Mouse (Mus musculus): Measurements from ENCODE around the gene Bicc1.

The Bicc1 gene

GRCm38 (mm10) chr10:71058070-71058469 is 101.4 kb downstream of the Bicc1 start:
- no peak for DNase-seq (ENCODE audit: low read depth, low spot score)

- no peak for DNase-seq (ENCODE audit: low read depth, low spot score)
Measured at GRCm38 (mm10) chr10:71052748-71053147, 106.8 kb downstream of the Bicc1 start.

DNA sequence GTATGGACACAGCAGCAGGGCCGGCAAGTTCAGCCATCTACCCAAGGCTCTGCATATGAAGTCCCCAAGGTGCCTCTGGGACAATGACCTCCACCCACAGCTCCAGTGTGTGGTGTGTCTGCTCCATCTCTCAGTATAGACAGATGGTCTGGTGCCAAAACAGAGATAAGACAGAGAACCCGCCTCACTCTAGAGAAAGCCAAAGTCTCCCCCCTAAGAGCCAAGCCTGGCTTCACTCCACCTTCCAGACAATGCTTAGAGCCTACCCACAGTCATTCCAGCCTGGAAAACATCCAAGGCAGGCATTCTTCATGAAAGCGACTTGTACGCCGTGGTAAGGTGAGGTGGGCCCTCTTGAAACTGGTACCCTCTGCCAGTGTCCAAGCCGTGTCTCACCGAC is 107.3 kb downstream of the Bicc1 start:
- DNase-seq (ENCODE audit: low read depth, low spot score): no peak

DNA sequence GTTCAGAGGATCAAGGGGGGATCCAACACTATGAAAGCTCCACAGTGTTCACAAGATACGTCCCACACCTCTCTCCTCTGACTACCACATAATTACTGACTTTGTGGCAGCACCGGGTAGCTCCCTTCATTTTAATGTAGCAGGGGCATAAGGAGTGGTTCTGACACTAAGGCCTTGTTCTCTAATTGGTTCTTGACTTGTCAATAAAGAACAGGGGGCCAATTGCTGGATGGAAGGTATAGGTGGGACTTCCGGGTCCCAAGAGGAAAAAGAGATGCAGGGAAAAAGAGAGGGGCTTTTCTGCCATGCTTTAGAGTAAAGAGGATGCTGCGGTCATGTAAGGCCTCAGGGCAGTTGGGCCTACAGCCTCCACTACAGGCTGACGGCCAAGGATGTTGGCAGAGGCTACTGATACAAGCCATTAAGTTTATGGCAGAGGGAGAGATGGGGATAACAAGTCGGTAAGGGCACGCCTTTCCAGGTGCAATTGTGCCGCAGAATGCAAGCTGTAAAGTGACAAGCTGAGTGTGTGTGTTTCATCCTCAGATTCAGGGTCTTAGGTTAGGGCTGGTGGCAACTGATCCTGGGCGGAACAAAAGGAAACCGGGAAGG is 108.7 kb downstream of the Bicc1 start:
- no peak for DNase-seq (ENCODE audit: low read depth, low spot score)

DNA sequence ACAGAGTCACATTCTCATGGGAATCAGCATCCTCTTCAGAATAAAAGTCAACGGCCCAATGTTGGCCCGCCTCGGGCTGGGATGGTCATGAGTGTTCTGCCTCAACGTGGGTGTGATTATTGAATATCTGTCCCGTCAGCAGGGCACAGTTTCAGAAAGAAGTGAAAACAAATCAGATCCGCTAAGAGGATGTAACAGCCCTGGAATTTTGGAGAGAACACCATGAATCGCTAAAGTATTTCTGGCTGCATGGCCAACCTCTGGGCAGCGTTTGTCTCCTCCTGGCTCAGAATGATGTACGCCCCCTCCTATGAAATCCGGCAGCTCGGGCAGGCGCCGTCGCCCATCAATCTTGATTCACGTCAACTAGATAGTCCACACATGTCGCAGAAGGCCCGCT is 110.2 kb downstream of the Bicc1 start:
- DNase-seq (ENCODE audit: low read depth, low spot score): peak; percentile 16

- no peak for DNase-seq (ENCODE audit: low read depth, low spot score)
Measured at GRCm38 (mm10) chr10:71044410-71044809, 115.1 kb downstream of the Bicc1 start.

DNA sequence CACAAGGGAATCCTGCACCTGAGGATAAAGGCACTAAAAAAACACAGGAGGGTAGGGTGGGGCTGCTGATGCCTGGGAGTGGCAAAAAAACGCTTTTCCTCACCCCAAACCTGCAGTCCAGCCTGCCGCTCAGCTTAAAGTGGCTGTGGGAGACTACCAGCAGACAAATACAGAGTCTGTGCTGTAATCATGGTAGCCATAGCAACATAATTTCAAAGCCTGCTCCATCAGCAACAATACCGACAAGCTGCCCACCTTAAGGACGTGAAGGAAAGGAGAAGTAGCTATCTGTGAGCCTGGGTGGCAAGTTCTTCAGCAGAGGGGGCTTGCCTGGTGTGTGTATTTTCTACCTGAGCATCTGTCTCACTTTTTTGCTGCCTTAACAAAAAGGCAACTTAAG is 117.6 kb downstream of the Bicc1 start:
- DNase-seq (ENCODE audit: low read depth, low spot score): no peak

DNA sequence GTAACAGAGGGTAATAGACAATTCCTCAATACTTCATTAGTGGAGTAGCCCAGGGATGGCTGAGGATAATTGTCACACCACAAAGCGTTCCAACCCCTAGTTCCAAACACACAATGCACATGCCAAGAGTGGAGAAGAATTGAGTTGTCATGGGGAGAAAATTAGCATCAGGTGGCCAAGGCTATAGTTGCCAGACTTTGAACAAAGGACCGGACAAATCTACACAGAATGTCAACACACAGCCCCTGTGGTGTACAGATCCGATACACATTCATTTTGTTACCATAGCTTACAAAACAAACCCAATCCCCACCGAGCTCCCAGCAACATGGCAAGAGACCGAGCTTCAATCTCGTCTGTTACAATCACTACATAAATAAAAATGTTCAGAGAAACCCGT is 123.0 kb downstream of the Bicc1 start:
- DNase-seq (ENCODE audit: low read depth, low spot score): no peak

GRCm38 (mm10) chr10:71028996-71029395 is 130.5 kb downstream of the Bicc1 start:
- no peak for DNase-seq (ENCODE audit: low read depth, low spot score)

DNA sequence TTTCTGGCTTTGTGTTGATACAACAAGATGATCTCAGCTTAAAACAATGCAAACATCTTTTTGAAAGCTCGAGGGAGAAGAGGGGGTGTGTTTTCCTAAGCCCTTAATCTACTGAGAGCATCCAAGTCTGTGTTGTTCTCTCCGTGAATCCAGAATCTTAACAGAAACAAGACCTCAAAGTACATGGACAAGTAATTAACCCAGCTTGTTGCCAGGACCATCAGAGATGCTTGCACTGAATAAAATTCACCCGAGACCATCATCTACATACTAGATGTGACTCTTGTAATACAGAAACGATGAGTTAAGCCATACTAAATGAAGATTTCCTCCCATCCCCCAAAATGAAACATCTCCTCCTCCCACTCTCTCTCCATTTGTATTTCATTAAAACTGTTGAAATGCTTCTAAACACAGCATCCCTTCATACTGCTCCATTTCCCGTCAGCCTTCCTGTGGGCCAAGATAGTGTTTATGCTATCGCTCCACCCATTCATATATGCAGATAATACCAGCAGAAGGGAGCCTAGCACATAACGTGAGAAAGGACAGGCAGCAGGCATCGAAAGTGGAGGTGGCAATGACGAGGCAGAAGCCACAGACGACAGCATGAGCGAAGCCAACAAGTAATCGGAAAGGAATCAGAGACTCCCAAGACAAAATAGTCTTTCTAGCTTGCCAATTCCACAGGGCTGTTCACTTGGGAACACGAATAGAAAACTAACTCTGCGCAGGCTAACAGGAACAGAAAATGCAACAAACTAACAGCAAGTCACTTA is 131.2 kb downstream of the Bicc1 start:
- DNase-seq (ENCODE audit: low read depth, low spot score): no peak

GRCm38 (mm10) chr10:71025131-71025894 is 134.2 kb downstream of the Bicc1 start:
- no peak for DNase-seq (ENCODE audit: low read depth, low spot score)

DNA sequence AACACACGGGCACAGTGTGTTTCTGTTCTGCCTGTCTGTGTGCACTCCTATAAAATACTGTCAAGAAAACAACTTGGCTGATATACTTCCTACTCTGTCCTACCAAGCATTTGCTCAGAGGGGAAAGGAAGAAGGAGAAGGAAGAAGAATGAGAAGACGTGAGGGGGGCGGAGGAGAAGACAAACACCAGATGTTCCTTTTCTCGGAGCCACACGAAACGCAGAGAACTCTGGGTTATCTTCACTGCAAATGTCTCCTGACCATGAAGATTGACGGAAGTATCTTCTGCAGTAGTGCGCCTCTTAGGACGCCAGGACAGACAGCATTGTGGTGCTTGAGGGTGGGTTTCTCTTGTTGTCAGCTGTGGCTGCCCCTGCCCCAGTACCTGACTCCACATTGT is 134.8 kb downstream of the Bicc1 start:
- no peak for DNase-seq (ENCODE audit: low read depth, low spot score)

GRCm38 (mm10) chr10:71023471-71023870 is 136.0 kb downstream of the Bicc1 start:
- no peak for DNase-seq (ENCODE audit: low read depth, low spot score)

GRCm38 (mm10) chr10:71020459-71020858 is 139.0 kb downstream of the Bicc1 start:
- DNase-seq (ENCODE audit: low read depth, low spot score): no peak

GRCm38 (mm10) chr10:71019836-71020235 is 139.7 kb downstream of the Bicc1 start:
- no peak for DNase-seq (ENCODE audit: low read depth, low spot score)

DNA sequence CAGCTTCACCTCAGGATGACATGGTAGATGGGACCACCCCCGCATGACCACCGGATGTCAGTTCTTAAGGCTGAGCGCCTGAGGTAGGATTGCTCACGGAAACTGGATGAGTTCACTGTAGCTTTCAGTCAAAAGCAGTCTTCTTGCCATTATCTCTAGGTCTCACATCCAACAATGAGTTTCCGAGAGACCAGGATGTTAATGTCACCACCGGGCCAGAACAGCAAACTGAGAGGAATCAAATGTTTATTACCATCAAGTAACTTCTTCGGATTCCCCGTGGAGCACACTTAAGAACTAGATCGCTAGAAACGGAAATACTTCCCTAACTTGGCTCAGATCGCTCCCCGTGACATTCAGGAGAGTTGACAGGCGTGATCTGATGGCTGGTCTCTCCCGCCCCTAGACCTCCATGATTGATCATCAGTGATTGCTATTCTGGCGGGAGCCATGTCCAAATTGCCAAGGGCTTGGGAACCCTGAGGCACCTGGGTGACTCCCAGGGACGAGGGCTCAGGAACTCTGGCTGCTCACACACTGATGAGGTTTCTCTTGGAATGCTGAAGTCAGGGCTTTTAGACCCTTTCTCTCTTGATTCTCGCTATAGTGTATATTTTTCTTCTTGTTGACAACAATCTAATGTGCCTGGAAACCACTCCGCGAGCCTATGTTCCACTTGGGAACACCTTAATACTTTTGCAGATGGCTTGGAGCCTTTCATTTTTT is 149.6 kb downstream of the Bicc1 start:
- DNase-seq (ENCODE audit: low read depth, low spot score): no peak

GRCm38 (mm10) chr10:71008721-71009120 is 150.8 kb downstream of the Bicc1 start:
- no peak for DNase-seq (ENCODE audit: low read depth, low spot score)

DNA sequence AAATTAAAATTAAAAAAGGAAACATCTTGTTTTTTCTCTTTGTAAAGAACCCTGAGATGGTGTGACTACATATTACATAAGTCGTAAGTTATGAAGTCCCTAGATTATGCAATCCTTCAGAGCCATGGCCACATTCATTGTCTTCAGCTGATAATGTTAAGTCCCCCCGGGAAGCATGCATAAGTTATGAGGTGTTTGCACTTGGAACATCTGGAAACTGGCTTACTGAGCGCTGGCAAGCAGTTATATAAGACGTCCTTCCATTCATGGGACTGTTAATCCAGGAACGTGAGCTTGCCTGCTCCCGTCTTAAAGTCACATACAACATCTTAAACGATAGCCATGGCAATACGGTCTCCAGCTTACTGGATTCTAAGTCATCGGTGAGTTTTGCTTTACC is 151.5 kb downstream of the Bicc1 start:
- DNase-seq (ENCODE audit: low read depth, low spot score): peak; percentile 39

GRCm38 (mm10) chr10:71007516-71007915 is 152.0 kb downstream of the Bicc1 start:
- DNase-seq (ENCODE audit: low read depth, low spot score): no peak

DNA sequence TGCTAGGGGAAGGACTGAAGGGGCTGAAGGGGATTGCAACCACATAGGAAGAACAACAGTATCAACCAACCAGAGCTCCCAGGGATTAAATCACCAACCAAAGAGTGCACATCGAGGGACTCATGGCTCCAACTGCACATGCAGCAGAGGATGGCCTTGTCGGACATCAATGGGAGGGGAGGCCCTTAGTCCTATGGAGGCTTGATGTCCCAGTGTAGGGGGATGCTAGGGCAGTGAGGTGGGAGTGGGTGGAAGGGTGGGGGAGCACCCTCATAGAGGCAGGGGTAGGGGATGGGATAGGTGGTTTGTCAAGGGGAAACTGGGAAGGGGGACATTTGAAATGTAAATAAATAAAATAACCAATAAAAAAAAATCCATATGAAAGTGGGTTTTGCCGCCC is 152.5 kb downstream of the Bicc1 start:
- DNase-seq (ENCODE audit: low read depth, low spot score): no peak

GRCm38 (mm10) chr10:71002871-71003270 is 156.6 kb downstream of the Bicc1 start:
- DNase-seq (ENCODE audit: low read depth, low spot score): no peak

DNA sequence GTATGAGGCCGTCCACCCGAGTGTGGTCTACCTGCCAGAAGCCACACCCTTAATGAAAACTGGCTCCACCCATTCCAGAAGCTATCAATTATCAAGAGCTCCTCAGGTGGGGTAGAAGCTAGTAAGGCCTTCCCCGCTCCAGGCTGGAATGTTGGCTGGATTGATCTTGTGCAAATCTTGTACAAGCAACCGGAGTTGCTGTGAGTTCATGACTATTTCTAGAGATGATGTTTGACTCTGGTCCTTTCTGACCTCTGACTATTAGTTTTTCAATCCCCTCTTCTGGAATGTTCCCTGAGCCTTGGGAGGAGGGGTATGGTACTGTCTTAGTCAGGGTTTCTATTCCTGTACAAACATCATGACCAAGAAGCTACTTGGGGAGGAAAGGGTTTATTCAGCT is 157.3 kb downstream of the Bicc1 start:
- no peak for DNase-seq (ENCODE audit: low read depth, low spot score)

All from mesoderm, embryonic 11.5 days (tissue).